Mouse (Mus musculus): ENCODE measurements around the gene Ttc8. TPM values are rescaled to one million over a fixed set of nuclear protein-coding genes. Genes with fewer than 3 reads are reported as not detected.

Gene Ttc8
- 9.9 and 11.7 TPM in 2 replicates for polyA plus RNA-seq (2015; fragmentation: Nextera tagmentation; extraction: Ambion mirVana)

DNA sequence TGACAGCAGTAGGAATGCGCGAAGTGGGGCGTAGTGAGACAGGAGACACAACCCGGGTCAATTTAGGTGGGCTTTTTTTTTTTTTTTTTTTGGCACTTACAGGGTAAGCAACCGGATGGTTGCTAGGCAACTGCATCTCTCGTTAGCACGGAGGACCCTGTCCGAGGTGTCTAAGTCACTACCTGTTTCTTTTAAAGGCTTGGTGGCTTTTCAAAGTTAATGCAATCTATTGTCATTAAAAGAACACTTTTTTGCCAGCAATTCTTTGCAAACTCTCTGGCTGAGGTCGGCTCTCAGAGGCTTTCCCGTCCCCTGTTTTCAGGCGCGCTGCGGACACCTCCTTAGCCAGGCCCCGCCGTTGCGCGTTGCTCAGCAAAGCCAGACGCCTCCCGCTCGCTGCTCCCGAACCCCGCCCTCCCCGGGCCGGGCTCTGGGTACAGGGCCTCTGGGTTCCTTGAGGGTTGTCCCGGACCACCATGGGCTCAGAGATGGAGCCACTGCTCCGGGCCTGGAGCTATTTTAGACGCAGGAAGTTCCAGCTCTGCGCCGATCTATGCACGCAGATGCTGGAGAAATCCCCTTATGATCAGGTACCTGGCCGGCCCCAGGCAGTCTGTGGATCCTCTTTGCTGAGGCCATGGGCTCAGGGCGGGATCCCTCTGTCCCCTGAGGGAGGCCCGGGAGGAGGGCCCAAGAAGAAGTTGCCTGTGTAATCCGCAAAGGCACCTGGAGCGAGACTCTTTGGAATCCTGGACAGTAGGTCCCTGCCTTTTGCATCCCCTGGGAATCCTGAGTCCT lies at the start of gene Ttc8:
TSS of gene Ttc8 (plus strand) at position 381 of the 798 bp plus-strand sequence.
- H3K9me3 ChIP-seq (ENCODE audit: control insufficient read depth, low read length), result no peaks in the 10 kb centered on the region
- TF ChIP-seq CTCF (IDR thresholded peaks at IDR 0.05; ENCODE audit: low read depth) (no peak), EP300 (optimal IDR thresholded peaks at IDR 0.05) (peak; percentile 91)
- under 1% methylated on average over 35 of the region's 35 CpGs for WGBS

DNA sequence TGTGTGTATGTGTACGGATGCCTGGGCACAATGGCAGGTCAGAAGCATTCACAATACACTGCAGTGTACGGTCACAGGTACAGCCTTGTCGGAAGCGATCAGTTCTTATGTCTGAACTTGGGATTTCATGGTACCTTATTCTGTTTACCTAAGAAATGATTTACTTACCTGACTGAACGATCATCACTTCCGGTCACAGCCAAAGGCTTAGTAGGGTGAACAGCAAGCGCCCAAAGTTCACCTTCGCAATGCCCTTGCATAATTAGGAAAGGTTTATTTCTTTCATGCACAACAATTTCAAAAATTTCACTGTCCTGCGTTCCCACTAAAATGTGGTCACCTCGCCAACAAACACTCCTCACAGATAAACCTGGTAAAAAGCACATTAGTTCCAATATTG lies 47.5 kb upstream of the Ttc8 start:
- Histone ChIP-seq H3K27ac (replicated peaks) (no peak overlapping the region), H3K9me3 (ENCODE audit: control insufficient read depth, low read length) (no peaks in the 10 kb centered on the region), H3K4me1 (replicated peaks; ENCODE audit: control insufficient read depth, insufficient read depth) (no peaks in the 10 kb centered on the region), H3K4me2 (replicated peaks; ENCODE audit: low read depth) (no peak overlapping the region), H3K9ac (ENCODE audit: low read length) (no peak overlapping the region), H3K27me3 (ENCODE audit: control insufficient read depth, insufficient read depth, low read length) (no peaks in the 10 kb centered on the region), H3K36me3 (ENCODE audit: control insufficient read depth, insufficient read depth, low read length) (no peaks in the 10 kb centered on the region), H3K4me3 (ENCODE audit: low read depth, low read length) (no peak overlapping the region)
- ATAC-seq (ENCODE audit: low FRiP score, low TSS enrichment) (no peak), DNase-seq (ENCODE audit: low spot score) (no peak)
- WGBS, result 82% methylated on average over 10 of the region's 10 CpGs
- no peak for TF ChIP-seq EP300 (optimal IDR thresholded peaks at IDR 0.05)
- TF ChIP-seq CTCF (IDR thresholded peaks at IDR 0.05; ENCODE audit: low read depth), result no peak

More for the DNA sequence above, at the start of gene Ttc8:
- ATAC-seq (ENCODE audit: low FRiP score, low TSS enrichment) (peak; percentile 99), DNase-seq (ENCODE audit: low spot score) (peak; percentile 87)
- peak within 1 kb of the TSS; percentile 81 for H3K4me2 ChIP-seq (replicated peaks; ENCODE audit: low read depth)
- H3K4me3 ChIP-seq (ENCODE audit: low read depth, low read length), result peak within 1 kb of the TSS; percentile 56
- H3K36me3 ChIP-seq (ENCODE audit: control insufficient read depth, insufficient read depth, low read length), result no peaks in the 10 kb centered on the region
- 0 out of 2 replicates have a peak within 1 kb of the TSS, but pooled peaks have one; percentile 41 for H3K27ac ChIP-seq (replicated peaks)
- no peaks in the 10 kb centered on the region for H3K27me3 ChIP-seq (ENCODE audit: control insufficient read depth, insufficient read depth, low read length)
- peak within 1 kb of the TSS; percentile 65 for H3K9ac ChIP-seq (ENCODE audit: low read length)
- H3K4me1 ChIP-seq (replicated peaks; ENCODE audit: control insufficient read depth, insufficient read depth), result no peaks in the 10 kb centered on the region

DNA sequence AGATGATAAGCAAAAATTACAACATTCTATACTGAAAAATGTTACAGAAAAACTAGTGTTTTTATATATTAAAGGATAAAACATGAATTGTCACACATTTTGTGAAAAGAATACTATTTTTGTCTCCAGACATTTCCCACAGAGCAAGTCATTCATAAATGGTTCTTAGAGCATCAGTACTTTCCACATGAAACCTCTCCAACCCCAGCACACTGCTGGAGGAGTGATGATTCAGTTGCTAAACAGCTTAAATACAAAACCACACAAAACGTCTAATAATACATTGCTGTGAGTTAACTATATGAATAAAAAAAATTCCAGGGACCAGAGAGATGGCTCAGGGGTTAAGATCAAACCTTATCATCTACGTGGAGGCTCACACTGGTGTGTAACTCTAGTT lies 45.2 kb upstream of the Ttc8 start:
- TF ChIP-seq EP300 (optimal IDR thresholded peaks at IDR 0.05), result no peak
- Histone ChIP-seq H3K27ac (replicated peaks) (no peak overlapping the region), H3K27me3 (ENCODE audit: control insufficient read depth, insufficient read depth, low read length) (no peaks in the 10 kb centered on the region), H3K9me3 (ENCODE audit: control insufficient read depth, low read length) (no peaks in the 10 kb centered on the region), H3K4me2 (replicated peaks; ENCODE audit: low read depth) (no peak overlapping the region), H3K9ac (ENCODE audit: low read length) (no peak overlapping the region), H3K4me1 (replicated peaks; ENCODE audit: control insufficient read depth, insufficient read depth) (no peaks in the 10 kb centered on the region), H3K4me3 (ENCODE audit: low read depth, low read length) (no peak overlapping the region), H3K36me3 (ENCODE audit: control insufficient read depth, insufficient read depth, low read length) (no peaks in the 10 kb centered on the region)
- WGBS, result 61% methylated on average over 2 of the region's 2 CpGs
- ATAC-seq (ENCODE audit: low FRiP score, low TSS enrichment), result no peak
- no peak for DNase-seq (ENCODE audit: low spot score)

DNA sequence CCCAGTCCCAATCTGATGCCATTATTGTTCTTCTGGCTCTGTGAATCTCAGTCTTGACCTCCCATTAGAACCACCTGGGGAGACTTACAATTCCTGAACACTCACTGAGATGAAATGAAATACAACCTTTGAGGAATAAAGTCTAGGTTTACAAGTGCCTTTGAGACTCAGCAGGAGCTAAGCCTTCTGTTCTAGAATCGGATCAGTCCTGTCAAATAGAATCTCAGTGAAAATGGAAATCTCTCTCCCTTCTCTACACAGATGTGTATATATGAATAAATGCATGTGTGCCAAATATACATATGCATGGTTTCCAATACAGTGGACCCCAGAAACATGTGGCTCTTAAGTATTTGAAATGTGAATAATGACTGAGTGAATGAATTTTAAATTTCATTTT lies 41.7 kb upstream of the Ttc8 start:
- Histone ChIP-seq H3K27me3 (ENCODE audit: control insufficient read depth, insufficient read depth, low read length) (no peaks in the 10 kb centered on the region), H3K36me3 (ENCODE audit: control insufficient read depth, insufficient read depth, low read length) (no peaks in the 10 kb centered on the region), H3K9me3 (ENCODE audit: control insufficient read depth, low read length) (no peaks in the 10 kb centered on the region), H3K4me3 (ENCODE audit: low read depth, low read length) (no peak overlapping the region), H3K4me2 (replicated peaks; ENCODE audit: low read depth) (no peak overlapping the region), H3K27ac (replicated peaks) (no peak overlapping the region), H3K9ac (ENCODE audit: low read length) (no peak overlapping the region), H3K4me1 (replicated peaks; ENCODE audit: control insufficient read depth, insufficient read depth) (no peaks in the 10 kb centered on the region)
- DNase-seq (ENCODE audit: low spot score) (no peak), ATAC-seq (ENCODE audit: low FRiP score, low TSS enrichment) (no peak)
- no peak for TF ChIP-seq EP300 (optimal IDR thresholded peaks at IDR 0.05)
- TF ChIP-seq CTCF (IDR thresholded peaks at IDR 0.05; ENCODE audit: low read depth), result no peak
- WGBS, result 59% methylated on average over 1 of the region's 1 CpGs

DNA sequence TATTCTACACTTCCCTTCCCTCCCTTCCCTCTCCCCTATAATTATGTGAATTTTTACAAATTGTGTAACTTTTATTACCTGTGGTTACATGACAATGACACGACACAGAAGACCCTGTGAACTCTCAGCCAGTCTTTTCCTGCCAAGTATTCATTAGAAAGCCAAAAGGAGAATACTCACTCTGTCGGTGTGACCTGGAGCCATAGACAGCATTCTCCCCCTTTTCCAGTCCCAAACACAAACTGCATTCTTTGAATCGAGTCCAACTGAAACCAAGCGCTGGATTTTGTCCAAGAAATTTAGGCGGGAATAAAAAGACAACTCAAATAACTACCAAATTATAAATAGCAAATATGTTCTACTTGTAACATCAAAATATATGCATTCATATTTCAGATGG lies 38.6 kb upstream of the Ttc8 start:
- Histone ChIP-seq H3K27ac (replicated peaks) (no peak overlapping the region), H3K4me3 (ENCODE audit: low read depth, low read length) (no peak overlapping the region), H3K9ac (ENCODE audit: low read length) (no peak overlapping the region), H3K27me3 (ENCODE audit: control insufficient read depth, insufficient read depth, low read length) (no peaks in the 10 kb centered on the region), H3K4me2 (replicated peaks; ENCODE audit: low read depth) (no peak overlapping the region), H3K36me3 (ENCODE audit: control insufficient read depth, insufficient read depth, low read length) (no peaks in the 10 kb centered on the region), H3K4me1 (replicated peaks; ENCODE audit: control insufficient read depth, insufficient read depth) (no peaks in the 10 kb centered on the region), H3K9me3 (ENCODE audit: control insufficient read depth, low read length) (no peaks in the 10 kb centered on the region)
- no peak for ATAC-seq (ENCODE audit: low FRiP score, low TSS enrichment)
- TF ChIP-seq EP300 (optimal IDR thresholded peaks at IDR 0.05) (no peak), CTCF (IDR thresholded peaks at IDR 0.05; ENCODE audit: low read depth) (no peak)
- 28% methylated on average over 5 of the region's 5 CpGs for WGBS
- DNase-seq (ENCODE audit: low spot score), result no peak

DNA sequence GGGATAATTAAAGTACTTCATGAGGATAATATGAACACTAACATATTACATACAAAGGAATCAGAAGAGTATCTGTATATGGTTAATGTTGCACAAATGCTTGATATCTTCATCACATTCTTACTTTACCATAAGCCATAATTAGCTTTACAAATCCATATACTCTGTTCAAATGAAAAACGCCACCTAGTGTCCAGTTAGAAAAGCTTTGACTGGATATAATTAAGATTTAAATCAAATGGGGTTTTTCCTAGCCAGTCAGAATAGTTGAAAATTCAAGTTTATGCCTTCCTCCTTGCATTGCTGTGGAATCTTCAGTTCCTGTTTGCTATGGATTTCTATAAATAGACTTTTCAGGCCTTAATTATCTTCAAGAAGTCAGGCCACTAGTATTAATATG lies 35.9 kb upstream of the Ttc8 start:
- H3K9me3 ChIP-seq (ENCODE audit: control insufficient read depth, low read length), result no peaks in the 10 kb centered on the region
- ATAC-seq (ENCODE audit: low FRiP score, low TSS enrichment) (no peak), DNase-seq (ENCODE audit: low spot score) (no peak)
- H3K27me3 ChIP-seq (ENCODE audit: control insufficient read depth, insufficient read depth, low read length), result no peaks in the 10 kb centered on the region
- no peak overlapping the region for H3K4me3 ChIP-seq (ENCODE audit: low read depth, low read length)
- H3K9ac ChIP-seq (ENCODE audit: low read length), result no peak overlapping the region
- whole genome bisulfite sequencing, result 3% methylated on average over 1 of the region's 1 CpGs
- H3K4me2 ChIP-seq (replicated peaks; ENCODE audit: low read depth), result no peak overlapping the region
- H3K27ac ChIP-seq (replicated peaks), result no peak overlapping the region
- peak; percentile 70 for TF ChIP-seq CTCF (IDR thresholded peaks at IDR 0.05; ENCODE audit: low read depth)
- no peak for TF ChIP-seq EP300 (optimal IDR thresholded peaks at IDR 0.05)
- no peaks in the 10 kb centered on the region for H3K36me3 ChIP-seq (ENCODE audit: control insufficient read depth, insufficient read depth, low read length)
- no peaks in the 10 kb centered on the region for H3K4me1 ChIP-seq (replicated peaks; ENCODE audit: control insufficient read depth, insufficient read depth)

Data from stomach, postnatal 0 days (tissue).